Mouse (Mus musculus): Measurements from ENCODE around the gene Nip7.
A peak's percentile ranks its signal among the peaks of the same experiment; 100 is the strongest.
"Not testable (repeated sequence)": the region's sequence is repeated elsewhere in the genome, so short reads cannot be mapped to it uniquely, and the experiment has no call there.

The Nip7 gene

DNA sequence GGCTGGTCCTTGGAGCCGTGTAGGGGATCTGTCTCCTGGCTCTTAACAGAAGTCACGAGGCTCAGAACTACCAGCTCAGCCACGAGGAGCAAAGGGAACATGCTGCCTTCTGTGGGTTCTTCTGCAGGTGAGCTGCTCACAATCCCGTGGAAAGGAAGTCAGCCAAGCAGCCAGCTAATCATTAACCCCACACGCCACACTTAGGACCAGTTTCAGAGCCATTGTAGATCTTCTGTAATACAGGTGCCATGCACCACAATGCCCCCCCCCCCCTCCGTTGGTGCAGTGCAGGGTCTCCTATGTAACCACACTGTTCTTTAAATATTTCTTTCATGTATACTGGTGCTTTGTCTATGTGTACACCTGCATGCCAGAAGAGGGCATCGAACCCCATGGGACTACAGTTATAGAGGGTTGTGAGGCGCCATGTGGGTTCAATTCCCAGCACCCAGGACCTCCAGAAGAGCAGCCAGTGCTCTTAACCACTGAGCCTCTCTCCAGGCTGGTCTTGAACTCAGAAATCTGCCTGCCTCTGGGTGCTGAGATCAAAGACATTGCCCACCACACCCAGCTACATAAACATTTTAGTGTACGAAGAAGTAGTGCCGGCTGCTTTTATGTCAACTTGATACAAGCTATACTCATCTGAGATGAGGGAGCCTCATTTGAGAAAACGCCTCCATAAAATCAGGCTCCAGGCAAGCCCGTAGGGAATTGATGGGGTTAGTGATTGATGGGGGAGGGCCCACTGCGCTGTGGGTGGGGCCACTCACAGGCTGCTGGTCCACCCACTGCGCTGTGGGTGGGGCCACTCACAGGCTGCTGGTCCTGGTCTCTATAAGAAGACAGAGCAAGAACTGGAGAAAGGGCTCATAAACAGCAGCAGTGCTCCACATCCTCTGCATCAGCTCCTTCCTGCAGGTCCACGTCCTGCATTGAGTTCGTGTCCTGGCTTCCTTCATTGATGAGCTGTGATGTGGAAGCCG lies 9.1 kb downstream of the Nip7 start, which contains the start of gene Tmed6:
TSS of gene Tmed6 (minus strand) at position 134 of the 986 bp plus-strand sequence.
- no peak for DNase-seq

GRCm38 (mm10) chr8:107073706-107074105 lies 17.0 kb downstream of the Nip7 start:
- DNase-seq, result no peak

DNA sequence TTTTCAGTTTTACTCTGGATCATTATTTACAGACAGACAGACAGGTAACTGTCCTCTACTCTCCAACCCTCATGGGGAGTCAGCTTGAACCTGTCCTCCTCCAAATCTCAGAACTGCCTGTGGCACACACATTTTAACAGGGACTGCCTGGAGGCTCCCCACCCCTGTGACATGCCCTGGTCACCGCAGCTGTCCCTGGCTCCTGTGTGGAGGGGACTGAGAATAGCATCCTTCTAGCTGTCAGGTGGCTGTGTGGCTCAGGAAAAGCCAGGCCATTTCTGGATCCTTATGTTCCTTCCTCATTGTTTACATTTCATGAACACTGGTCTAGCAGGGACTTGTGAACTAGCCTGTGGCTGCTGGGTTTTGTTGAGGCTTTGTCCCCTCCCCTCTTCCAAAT lies 17.5 kb downstream of the Nip7 start:
- no peak for DNase-seq

DNA sequence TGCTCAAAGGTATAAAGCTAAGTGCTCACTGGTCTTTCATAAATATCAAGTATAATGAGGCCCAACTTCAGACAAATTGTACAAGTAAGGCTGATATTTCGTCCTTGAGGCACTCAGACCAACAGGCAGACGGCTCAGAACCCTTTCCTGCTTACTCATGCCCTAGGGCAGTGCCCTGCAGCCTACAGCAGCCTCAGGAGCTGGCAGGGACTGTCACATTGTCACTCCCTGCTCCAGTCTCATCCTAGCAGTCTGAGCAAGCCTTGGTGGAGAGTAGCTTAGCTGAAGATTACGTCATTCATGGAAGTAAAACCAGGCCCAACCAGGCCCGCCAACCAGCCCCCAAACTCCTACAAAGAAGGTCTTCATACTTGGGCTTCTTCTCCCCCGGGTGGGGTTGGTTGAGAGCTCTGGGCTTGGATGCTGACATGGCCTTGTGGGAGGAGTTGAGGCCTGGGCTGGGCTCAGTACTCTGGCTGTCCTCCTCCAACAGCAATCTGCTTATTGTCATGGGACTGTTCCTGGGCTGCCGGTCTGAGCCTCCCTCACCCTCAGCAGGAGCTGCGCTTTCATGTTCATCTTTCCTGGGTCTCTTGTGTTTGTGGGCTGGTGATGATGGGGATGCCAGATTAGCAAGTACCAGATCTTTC lies 19.7 kb downstream of the Nip7 start:
- DNase-seq, result no peak

DNA sequence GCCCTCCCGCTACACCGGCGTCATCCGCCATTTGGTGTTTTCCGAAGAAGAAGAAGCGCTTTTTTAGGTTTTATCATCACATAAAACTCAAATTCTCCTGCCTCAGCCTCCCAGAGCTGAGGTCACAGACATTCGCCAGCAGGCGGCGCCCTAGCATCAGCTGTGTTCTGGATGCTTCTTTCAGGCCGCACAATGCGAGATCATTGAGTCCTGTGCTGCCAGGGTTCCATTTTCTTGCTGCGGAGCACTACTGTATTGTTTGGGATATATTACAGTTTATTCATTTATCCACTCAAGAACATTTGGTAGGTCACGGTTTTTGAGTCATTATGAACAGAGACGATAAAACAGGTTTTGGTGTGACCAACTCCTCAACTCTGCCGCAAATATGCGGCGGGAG lies 28.7 kb downstream of the Nip7 start:
- DNase-seq, result peak in 1 of 2 experiments; percentile 12

GRCm38 (mm10) chr8:107086018-107086417 lies 29.3 kb downstream of the Nip7 start:
- DNase-seq, result no peak

- no peak for DNase-seq
Observed at GRCm38 (mm10) chr8:107088526-107089063, 31.9 kb downstream of the Nip7 start.

- DNase-seq, result no peak
Observed at GRCm38 (mm10) chr8:107090531-107090930, 33.9 kb downstream of the Nip7 start.

DNA sequence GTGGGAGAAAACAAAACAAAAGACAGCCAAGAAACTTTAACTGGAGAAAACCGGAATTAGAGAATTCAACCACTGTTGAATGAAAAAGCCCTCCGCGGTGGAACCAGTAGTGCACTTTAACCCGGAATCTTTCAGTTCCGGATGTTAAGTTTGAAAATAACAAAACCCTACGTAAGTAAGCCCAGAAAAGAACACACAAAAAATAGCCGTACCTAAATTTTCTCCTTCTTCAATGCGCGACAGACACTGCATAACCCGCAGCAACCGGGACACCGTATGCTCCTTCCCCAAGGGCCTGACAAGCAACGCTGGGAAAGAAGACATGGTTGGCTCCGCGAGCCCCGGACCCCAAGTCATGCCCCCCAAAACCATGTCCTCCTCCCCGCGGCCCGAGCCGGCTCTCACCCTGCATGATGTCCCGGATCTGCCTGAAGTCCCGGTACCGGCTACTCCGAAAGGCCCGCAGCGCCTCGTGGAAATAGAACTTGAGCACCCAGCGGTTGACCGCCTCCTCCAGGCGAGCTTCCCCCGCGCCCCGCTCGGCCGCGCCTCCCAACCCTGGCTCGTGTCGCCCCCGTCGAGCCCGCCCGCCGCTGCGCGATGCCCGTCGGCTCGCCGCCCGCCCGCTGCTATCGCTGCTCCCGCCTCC lies 39.2 kb downstream of the Nip7 start:
- no peak for DNase-seq

DNA sequence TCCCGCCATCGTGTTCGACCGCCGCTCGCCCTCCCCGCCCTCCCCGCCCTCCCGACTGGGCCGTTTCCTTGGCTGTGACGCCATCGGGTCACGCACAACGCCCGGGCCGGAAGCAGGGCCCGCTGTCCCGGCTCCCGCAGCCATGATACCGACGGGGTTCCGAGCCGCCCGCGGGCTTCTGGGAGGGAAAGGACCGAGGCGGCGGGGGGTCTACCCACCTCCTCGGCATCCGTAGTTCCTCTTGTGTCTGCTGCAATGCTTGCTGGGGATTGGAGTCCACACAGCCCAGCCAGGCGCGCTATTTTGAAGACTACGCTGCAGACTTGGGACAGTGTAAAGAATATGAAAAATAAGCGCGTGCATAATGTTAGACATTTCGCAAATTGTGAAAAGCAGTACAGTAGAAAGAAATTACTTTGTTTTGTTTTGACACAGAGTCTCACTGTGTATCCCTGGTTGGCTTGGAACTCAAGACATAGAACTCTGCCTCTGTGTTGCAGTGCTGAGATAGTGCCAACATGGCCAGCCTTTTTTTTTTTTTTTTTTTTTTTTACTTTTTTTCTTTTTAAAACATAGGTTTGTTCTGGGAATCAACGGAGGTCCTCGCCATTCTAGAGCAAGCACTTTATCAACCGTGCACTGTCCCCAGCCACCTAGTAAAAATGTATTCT lies 39.8 kb downstream of the Nip7 start, which contains the start of gene Terf2:
TSS of gene Terf2 (minus strand) at position 182 of the 671 bp plus-strand sequence.
- peak; percentile 99 for DNase-seq

DNA sequence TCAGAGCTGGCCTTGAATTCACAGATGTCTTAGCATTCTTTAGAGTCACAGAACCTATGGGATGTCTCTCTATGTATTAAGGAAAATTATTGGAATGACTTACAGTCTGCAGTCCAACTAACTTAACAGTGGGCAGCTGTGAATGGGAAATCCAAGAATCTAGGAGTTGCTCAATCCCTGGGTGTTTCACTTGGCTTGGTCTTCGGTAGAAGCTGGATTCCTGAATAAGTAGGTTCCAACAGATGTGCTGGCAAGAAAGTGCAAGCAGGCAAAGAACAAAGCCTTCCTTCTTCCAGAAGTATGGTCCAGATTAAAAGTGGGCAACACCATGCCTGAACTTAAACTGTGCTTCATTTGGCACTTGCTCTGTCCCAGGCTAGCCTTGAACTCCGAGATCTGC lies 44.0 kb downstream of the Nip7 start:
- DNase-seq, result no peak

GRCm38 (mm10) chr8:107104547-107104946 lies 47.9 kb downstream of the Nip7 start:
- peak; percentile 87 to 91 for DNase-seq

DNA sequence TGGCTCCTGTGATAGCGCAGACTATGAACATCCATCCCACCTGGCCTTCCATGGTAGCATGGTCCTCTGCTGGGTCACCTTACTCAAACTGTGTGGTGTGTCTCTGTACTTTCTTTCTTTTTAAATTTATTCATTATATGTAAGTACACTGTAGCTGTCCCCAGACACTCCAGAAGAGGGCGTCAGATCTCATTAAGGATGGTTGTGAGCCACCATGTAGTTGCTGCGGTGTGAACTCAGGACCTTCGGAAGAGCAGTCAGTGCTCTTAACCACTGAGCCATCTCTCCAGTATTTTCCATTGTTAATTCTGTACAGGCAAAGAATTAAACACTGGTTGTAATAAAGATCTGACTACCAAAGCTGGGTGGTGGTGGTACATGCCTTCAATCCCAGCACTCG lies 51.4 kb downstream of the Nip7 start:
- not testable (repeated sequence) for DNase-seq

- no peak for DNase-seq
Observed at GRCm38 (mm10) chr8:107108978-107109720, 52.5 kb downstream of the Nip7 start.

DNA sequence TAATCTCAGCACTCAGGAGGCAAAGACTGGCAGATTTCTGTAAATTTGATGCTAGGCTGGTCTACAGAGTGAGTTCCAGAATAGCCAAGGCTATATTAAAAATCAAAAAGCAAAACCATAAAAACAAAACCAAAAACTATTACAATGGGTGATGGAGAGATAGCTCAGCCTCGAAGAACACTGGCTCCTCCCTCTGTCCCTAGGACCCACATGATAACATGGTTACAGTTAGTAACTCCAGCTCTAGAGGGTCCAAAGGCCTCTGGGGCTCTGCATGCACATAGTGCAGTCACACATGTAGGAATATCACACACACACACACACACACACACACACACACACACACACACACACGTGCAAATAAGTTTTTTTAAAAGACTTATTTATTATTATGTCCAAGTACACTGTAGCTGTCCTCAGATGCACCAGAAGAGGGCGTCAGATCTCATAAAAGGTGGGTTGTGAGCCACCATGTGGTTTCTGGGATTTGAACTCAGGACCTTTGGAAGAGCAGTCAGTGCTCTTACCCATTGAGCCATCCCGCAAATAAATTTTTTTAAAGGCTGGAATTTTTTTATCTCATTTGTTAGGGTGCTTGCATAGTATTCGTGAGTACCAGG lies 53.2 kb downstream of the Nip7 start:
- no peak for DNase-seq

Measured in cerebellum, postnatal 10 days (tissue).